Mouse (Mus musculus) liver, adult 2 months (tissue): Measurements from ENCODE around the gene Il11ra1.

Experiments
- CTCF ChIP-seq: fragments of 200-500 bp; IDR thresholded peaks from 2 replicates; pipeline ENCODE4 v1.5.1; 2011; ENCODE audit warnings: low read depth, low read length, control low read depth
- POLR2A ChIP-seq: fragments of 200-500 bp; IDR thresholded peaks from 2 replicates; pipeline ENCODE4 v1.6.1; 2011; ENCODE audit warnings: low read length, control low read depth; ENCODE audit not compliant: insufficient read depth; ENCODE audit errors: extremely low read depth

- TF ChIP-seq CTCF (no peak), POLR2A (peak; percentile 82; the same call in 1 of the 2 replicates)
Measured at GRCm38 (mm10) chr4:41722918-41723351, 23.1 kb downstream of the Il11ra1 start, which contains the start of gene Dctn3.
